Mouse (Mus musculus): ENCODE results near the gene Vegfd. TPM values are rescaled to one million over a fixed set of nuclear protein-coding genes. Genes with fewer than 3 reads are reported as not detected.
A peak's percentile ranks its signal among the peaks of the same experiment; 100 is the strongest.

Gene Vegfd
- 1 to 10 TPM; 1.6 to 2.0 TPM for total RNA-seq (2021)

DNA sequence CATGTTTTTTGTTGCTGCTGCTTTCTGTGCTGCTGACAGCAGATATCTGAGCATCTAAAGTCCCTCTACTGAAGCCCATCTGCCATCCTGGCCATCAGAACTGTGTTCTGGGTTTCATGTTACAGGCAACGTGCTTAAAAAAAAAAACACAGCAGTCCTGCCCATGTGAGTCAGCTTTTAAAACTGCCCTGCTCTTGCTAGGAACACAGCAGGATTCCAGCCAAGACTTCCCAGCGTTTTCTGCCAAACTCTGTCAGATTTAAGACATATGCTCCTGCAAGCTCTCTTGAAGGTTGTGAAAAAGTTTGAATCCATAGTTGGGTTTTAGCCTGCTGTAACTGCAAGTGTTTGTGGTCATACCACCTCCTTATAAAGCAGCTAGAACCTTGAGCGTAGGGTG lies at the start of gene Vegfd:
TSS of gene Vegfd (plus strand) at position 298 of the 400 bp plus-strand sequence.
- peak in 1 of 2 experiments; percentile 9 for DNase-seq

DNA sequence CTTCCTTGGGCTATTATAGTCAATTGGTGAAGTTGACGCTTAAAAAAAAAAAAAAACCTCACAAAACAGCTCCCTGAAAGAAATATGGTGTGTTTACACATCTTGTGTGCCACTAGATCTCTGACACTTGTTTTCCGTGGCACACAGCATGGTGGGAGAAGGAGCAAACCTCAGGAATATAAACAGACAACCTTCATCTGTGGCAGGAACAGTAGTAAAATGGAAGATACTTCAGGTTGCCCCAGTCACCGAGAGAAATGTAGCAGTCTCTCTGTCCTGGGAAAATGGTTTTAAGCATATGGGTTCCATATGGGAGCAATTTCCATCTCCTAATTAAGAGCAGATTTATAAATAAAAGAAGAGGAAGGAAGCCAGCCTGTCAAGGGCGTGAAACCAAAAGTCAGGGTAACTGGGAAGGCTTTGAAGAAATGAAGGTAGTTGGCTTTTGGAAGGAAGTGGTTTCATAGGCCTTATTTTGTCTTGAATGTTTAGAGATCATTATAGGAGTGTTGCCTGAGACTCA lies 49.7 kb upstream of the Vegfd start:
- no peak for DNase-seq

DNA sequence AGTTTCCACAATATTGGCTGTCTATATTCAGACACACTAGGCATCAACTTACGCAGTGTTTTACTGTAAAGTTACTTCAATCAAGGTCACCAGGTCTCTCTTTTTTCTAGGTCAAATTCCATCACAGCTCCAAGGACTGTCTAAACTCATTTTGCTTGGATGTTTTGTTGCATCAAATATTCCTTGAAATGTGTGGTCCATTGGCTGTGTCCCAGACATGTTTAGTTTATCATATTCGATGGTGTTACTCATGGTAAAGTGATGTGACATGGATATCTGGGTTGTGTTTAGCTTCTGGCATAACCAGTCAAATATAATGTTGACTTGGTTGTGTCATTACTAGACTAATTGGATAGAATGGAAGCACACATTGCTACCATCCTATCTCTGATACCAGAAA lies 42.8 kb upstream of the Vegfd start:
- no peak for DNase-seq

DNA sequence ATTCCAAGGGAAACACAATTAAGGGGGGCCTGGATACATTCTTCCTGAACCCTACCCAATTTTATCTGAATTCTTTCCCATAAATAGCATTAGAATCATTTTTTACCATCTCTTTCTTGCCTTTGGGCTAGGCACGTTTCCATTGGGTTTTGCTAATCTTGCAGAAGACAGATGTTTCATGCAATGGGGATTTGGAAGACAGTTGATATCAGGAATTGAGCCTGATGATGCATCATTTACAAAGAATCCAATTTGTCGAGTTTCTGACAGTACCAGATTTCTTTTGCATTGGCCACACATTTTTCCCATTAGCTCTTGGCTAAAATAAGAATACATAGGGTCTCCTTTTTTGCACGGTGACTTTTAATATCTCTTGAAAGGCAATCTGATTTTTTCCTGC lies 42.4 kb upstream of the Vegfd start:
- no peak for DNase-seq

DNA sequence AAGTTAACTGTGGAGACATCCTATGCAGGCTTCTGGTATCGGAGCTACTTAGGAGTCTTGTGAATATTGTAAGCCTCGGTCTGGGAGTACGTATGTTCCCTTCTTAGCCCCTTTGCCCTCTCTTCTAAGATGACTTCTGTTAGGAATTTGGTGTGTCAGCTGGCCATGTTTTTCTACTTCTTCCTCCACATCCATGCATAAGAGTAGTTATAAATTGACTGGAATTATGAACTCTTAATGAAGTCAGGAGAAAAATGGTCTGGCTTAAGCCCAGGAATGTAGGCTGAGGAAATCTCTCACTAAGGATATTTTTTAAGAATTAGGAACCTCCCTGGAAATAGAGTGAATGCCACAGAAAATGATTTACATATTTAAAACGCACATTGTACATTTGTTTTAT lies 34.6 kb upstream of the Vegfd start:
- DNase-seq, result no peak

DNA sequence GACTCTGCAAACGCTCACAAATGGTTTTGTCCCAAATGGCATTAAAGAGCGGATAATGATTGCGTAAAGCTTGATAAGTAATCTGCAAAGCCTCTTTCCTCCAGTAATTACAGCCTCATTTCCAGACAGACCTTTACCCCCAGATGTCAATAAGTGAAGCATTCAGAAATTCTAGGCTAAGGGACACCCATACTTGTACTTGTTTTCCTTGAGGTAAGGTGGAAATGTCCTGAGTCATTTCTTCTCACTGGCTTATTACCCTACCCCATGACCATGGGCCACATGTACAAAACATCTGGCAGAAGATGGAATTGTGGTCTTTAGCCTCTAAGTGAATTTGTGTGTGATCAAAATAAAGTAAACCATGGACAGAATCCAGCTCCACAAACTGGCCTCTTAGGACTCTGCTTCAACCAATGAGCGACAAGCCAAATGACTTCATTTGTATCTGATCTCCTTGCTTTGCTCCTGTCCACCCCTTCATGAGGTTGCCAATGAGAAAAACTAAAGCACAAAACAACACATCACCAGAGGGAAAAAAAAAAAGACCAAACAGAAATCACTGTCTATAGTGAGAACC lies 27.7 kb upstream of the Vegfd start:
- DNase-seq, result no peak

GRCm38 (mm10) chrX:164348937-164349336 lies 24.2 kb upstream of the Vegfd start:
- DNase-seq, result no peak

GRCm38 (mm10) chrX:164365153-164365865 lies 7.9 kb upstream of the Vegfd start:
- no peak for DNase-seq

DNA sequence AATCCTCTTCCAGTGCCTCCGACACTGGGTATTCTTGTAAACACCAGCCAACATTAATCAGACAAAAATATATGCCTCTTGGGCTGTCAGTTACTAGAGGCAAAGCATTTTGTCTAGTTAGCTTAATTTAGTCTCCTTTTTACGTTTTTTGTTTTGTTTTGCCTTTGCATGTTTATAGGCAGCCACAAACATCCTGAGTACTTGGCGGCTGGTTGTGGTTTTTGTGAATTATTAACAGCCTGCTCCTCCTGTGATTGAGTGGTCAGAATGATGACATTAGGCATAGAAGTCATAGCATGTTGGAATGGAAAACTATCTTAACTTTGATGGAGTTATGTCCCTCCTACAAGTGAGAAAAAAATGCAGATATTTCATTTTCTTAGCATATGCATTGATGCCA lies 2.6 kb upstream of the Vegfd start:
- no peak for DNase-seq

DNA sequence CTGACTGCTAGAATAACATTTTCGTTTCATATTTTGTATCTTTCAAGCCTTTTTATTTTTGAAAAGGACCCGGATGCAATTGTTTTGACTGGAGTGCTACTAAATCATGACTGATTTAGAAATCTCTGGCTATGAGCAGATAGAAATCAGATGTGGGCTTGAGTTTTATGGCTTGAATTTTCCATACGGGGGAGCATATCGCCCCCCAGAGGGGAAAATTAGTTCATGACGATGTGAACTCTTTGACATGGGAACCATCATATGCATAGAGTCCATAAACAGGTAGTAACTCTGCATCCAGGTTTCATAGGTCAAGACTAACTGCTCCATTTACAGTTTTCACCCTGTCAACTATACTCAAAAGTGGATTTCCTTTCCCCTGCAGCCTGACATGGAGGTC lies 1.4 kb downstream of the Vegfd start:
- DNase-seq, result no peak

GRCm38 (mm10) chrX:164379721-164380120 lies 6.5 kb downstream of the Vegfd start:
- no peak for DNase-seq

DNA sequence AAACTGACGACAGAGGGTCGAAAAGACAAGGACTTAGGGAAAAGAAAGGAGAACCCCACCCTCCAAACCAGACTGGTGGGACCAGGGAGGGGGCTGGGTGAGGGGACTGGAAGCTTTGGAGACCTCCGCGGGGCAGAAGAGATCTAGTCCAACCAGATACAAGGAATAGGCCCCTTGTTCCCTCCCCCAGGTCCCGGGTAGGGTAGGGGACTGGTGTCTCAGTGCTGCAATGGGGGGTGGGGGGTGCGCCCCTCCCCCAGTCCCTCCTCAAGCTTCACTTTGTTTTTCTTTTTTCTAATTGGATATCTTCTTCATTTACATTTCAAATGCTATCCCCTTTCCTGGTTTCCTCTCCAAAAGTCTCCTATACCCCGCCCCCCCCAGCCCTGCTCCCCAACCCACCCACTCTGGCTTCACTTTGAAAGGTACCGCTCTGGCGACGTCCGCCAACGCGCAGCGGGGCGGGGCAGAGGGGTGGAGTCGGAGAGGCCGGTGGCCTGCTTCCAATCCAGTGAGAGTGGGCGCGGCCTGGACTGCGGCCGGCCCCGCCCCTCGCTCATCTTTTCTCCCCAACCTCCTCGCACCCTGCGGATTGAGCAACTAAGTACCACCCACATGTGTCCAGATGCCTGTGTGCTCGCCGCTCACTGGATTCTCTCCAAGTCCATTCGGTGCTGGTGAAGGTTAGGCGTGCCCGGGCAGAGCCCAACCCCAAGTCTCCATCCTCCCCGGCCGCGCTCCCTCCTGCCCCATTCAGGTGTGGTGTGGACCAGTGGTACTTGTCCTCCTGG lies 8.6 kb downstream of the Vegfd start:
- DNase-seq, result peak; percentile 65 to 70

GRCm38 (mm10) chrX:164394091-164394490 lies 20.9 kb downstream of the Vegfd start:
- no peak for DNase-seq

- DNase-seq, result no peak
Measured at GRCm38 (mm10) chrX:164398456-164398855, 25.3 kb downstream of the Vegfd start.

- DNase-seq, result no peak
Measured at GRCm38 (mm10) chrX:164405080-164405649, 32.0 kb downstream of the Vegfd start.

DNA sequence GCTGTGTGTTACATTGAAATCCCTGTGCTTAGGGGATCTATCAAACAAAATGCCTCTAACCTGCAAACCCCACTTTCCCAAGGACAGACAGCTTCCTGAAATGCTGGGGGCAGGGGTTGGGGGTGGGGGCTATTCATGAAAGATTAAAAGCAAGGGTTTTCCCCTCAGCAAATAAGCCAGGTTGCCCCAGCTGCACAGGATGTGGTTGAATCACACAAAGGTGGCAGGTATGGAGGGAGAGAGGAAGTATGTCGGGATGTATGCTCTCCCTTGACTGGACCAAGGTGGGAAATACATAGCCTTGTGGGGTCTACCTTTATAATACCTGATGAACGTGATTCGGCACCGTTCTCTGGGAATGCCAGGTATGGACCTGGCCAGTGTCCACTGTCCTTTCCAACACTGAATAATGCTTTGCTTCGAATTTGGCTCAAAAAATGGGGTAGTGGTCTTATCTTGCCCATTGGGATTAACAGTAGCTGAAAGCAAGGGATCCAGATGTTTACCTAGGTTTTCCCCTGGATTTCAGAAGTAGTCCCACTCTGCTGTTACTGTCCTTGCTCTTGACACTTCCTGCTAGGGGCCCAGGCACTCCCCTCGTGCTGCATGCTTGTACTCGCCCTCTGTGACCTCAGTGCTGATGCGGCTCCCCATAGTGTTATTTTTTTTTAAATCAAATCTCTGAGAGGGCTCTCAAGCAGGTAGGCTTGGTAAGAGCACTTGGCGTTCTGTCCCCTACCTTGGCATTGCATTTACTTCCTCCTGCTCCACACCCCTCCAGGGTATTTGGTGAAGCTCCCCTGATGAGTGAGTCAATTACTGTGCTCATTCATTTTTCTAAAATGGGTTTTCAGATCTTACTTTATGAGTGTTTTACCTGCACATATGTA lies 33.2 kb downstream of the Vegfd start:
- no peak for DNase-seq

DNA sequence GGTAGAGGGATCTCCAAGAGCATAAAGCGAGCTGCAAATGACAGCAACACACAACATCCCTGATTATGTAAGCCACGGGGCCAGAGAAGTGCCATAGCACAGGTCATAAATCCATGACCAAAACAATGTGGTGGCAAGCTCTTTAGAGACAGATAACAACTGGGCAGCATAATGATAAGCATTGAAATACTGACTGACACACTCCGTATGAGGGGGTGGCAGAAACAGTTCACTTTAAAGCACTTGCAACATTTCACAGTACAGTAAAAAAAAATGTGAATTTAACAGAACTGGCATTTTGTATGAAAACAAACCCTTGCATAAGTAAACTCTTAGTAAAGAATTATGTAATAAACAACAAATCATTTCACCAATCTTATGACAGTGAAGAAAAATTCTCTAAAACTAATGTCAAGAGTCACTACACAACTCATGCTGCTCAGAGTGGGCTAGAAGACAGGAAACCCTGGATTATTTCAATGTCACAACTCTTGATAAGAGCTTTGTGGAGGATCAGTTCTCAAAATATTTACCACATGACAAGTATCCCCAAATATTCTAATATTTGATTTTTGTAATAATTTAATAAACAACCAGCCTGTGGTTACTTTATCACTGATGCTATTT lies 35.2 kb downstream of the Vegfd start:
- DNase-seq, result no peak

DNA sequence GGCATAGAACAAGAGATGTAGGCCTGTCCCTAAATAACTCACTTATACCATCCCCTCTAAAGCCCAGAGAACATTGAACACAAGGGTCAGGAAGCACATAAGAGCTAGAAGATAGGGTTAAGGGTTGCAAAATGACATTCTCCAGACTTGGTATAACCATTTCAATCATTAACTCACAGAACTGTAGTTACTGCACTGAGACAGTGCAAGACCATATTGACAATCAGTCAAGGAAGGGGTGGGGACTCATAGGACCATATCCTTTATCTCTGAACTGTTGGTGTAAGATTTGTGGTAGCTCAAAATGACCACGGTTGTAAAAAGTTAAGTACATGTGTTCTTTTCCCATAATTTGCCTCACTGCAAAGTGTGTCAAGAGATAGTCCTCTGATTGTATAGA lies 37.4 kb downstream of the Vegfd start:
- no peak for DNase-seq

- DNase-seq, result no peak
Measured at GRCm38 (mm10) chrX:164416803-164417202, 43.6 kb downstream of the Vegfd start.

- no peak for DNase-seq
Measured at GRCm38 (mm10) chrX:164418008-164418407, 44.8 kb downstream of the Vegfd start.

- DNase-seq, result peak; percentile 89 to 92
Measured at GRCm38 (mm10) chrX:164419471-164419939, 46.3 kb downstream of the Vegfd start, which contains the start of gene Piga. Piga (plus strand) TSS chrX:164419787.
